Mouse (Mus musculus) heart, adult 2 months (tissue): ENCODE measurements around the gene Oxa1l. TPM values are rescaled to one million over a fixed set of nuclear protein-coding genes. Genes with fewer than 3 reads are reported as not detected.
A peak's percentile ranks its signal among the peaks of the same experiment; 100 is the strongest.

Experiments
- DNase-seq, 2 experiments: peaks; one replicate each; pipeline ENCODE4 v3.0.0; 2021
- H3K27ac ChIP-seq: fragments of 200-600 bp; 2 replicates; pipeline ENCODE4 v1.8.1; 2022
- H3K27me3 ChIP-seq: fragments of 200-500 bp; 2 replicates; pipeline ENCODE4 v1.6.1; 2012; ENCODE audit warnings: mild to moderate bottlenecking, low read length, inconsistent platforms, mixed read lengths; ENCODE audit not compliant: control insufficient read depth, insufficient read depth
- H3K36me3 ChIP-seq: fragments of 200-500 bp; 2 replicates; pipeline ENCODE4 v1.6.1; 2012; ENCODE audit warnings: low read length, inconsistent platforms; ENCODE audit not compliant: control insufficient read depth, insufficient read depth
- H3K4me1 ChIP-seq: fragments of 200-500 bp; 2 replicates; pipeline ENCODE4 v1.6.1; 2011; ENCODE audit warnings: low read length; ENCODE audit not compliant: control insufficient read depth, insufficient read depth
- H3K4me3 ChIP-seq: fragments of 200-600 bp; 2 replicates; pipeline ENCODE4 v1.8.1; 2022
- H3K79me2 ChIP-seq: fragments of 200-500 bp; replicated peaks from 2 replicates; pipeline ENCODE4 v1.6.1; 2012; ENCODE audit warnings: mild to moderate bottlenecking, inconsistent platforms, low read length, moderate library complexity, mixed read lengths; ENCODE audit not compliant: control insufficient read depth, insufficient read depth
- H3K9ac ChIP-seq: fragments of 200-500 bp; 2 replicates; pipeline ENCODE4 v1.6.1; 2012; ENCODE audit warnings: low read depth, mild to moderate bottlenecking, control low read depth, inconsistent platforms, low read length, mixed read lengths
- CTCF ChIP-seq: fragments of 200-600 bp; IDR thresholded peaks from 2 replicates; pipeline ENCODE4 v1.8.1; 2022; ENCODE audit warnings: antibody characterized with exemption, mild to moderate bottlenecking, moderate library complexity
- EP300 ChIP-seq: fragments of 200-500 bp; IDR thresholded peaks from 2 replicates; pipeline ENCODE4 v1.6.1; 2011; ENCODE audit warnings: low read depth, low read length, control low read depth; ENCODE audit not compliant: insufficient read depth
- POLR2A ChIP-seq: fragments of 200-500 bp; IDR thresholded peaks from 2 replicates; pipeline ENCODE4 v1.6.1; 2011; ENCODE audit warnings: mild to moderate bottlenecking, low read depth, low read length, control low read depth; ENCODE audit not compliant: insufficient read depth
- WGBS: fragments of 180-500 bp; shearing (Covaris S2); methylation state at CpG from one replicate; pipeline ENCODE4 v1.1.7; 2018; 5-methylcytosine and 5-hydroxymethylcytosine counted together
- intact Hi-C: fragments of 180-260 bp; cut with DNase I; formaldehyde crosslinking; loops from one replicate; pipeline ENCODE4 v1.15.1; 2025
- long read RNA-seq: library from polyadenylated mRNA; stranded (forward); transcript quantifications from one replicate; pipeline ENCODE4 v2.0.0, GENCODE M21; 2021
- polyA plus RNA-seq: library from polyadenylated mRNA; depleted of rRNA; stranded (reverse); fragments of >200 nt; gene quantifications from 2 replicates; pipeline ENCODE4 v1.2.3, GENCODE M21; 2012; rRNA removed
- total RNA-seq, 2 experiments: library from RNA; stranded (reverse); gene quantifications; 2 replicates each; pipeline ENCODE4 v1.2.3; 2021

The Oxa1l gene
- total RNA-seq (10 to 100 TPM; 78.5 to 88.0 TPM), polyA plus RNA-seq (190 and 205 TPM in 2 replicates)
- long read RNA-seq, transcript Oxa1l-201 (10 exons, 2,538 nt): major isoform, 53 of 75 reads
- long read RNA-seq, partial matches to known transcripts: 18 of 75 reads
- long read RNA-seq, other reads (novel, unspliced or antisense): 3 of 75 reads

GRCm38 (mm10) chr14:54360577-54361340, at the start of gene Oxa1l:
Gene Oxa1l (plus strand): TSS chr14:54360834.
- under 1% methylated on average over 48 of the region's 48 CpGs for WGBS

DNA sequence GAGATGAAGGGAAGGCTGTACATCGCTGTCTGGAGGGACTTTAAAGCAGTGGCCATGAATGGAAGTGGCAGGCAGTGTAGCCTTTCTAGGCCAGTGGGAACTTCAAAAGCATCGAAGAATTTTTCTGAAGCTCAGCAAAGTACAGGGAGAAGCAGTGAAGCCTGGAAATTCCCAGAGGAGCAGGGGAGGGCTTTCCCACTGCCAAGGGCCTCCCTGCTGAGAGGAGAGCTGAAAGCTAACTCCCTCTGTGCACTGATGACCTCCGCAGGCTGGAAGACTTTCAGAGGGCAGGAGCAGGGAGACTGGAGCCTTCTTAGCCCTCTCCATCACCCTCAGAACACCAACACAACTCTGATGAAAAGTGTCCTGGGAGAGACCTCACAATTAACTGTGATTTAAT, 48.9 kb upstream of the Oxa1l start:
- WGBS: 33% methylated on average over 3 of the region's 3 CpGs
- H3K9ac ChIP-seq: no peak overlapping the region
- no peak for TF ChIP-seq POLR2A
- TF ChIP-seq CTCF: no peak
- no peaks in the 10 kb centered on the region for H3K4me1 ChIP-seq
- DNase-seq: no peak
- H3K27me3 ChIP-seq: no peaks in the 10 kb centered on the region
- H3K36me3 ChIP-seq: no peaks in the 10 kb centered on the region
- H3K4me3 ChIP-seq: no peak overlapping the region
- intact Hi-C loops: no loop called here
- no peaks in the 10 kb centered on the region for H3K79me2 ChIP-seq
- H3K27ac ChIP-seq: no peak overlapping the region

More at GRCm38 (mm10) chr14:54360577-54361340, at the start of gene Oxa1l:
- DNase-seq: peak; percentile 93 to 98
- TF ChIP-seq CTCF (peak; percentile 44), POLR2A (peak; percentile 91), EP300 (peak; percentile 73)
- no peaks in the 10 kb centered on the region for H3K27me3 ChIP-seq
- peaks cover 6% of the 10 kb centered on the region; the same call in 1 of the 2 replicates for H3K36me3 ChIP-seq
- H3K79me2 ChIP-seq: no peaks in the 10 kb centered on the region; the same call in 1 of the 2 replicates
- intact Hi-C loops: loop anchor here (2.0 to 5.0 kb wide), 3 partner anchors 52 to 108 kb away; partner anchors contain the start of gene Mrpl52
- H3K9ac ChIP-seq: peak within 1 kb of the TSS; percentile 91
- H3K4me3 ChIP-seq: peak within 1 kb of the TSS; percentile 96
- peaks cover 3% of the 10 kb centered on the region for H3K4me1 ChIP-seq
- peak within 1 kb of the TSS; percentile 98 for H3K27ac ChIP-seq

GRCm38 (mm10) chr14:54321556-54322376, 38.9 kb upstream of the Oxa1l start:
- Histone ChIP-seq H3K9ac (no peak overlapping the region), H3K4me3 (no peak overlapping the region), H3K36me3 (no peaks in the 10 kb centered on the region), H3K27ac (no peak overlapping the region), H3K79me2 (no peaks in the 10 kb centered on the region), H3K27me3 (no peaks in the 10 kb centered on the region), H3K4me1 (no peaks in the 10 kb centered on the region)
- DNase-seq: no peak
- intact Hi-C loops: no loop called here
- TF ChIP-seq POLR2A: no peak
- TF ChIP-seq EP300: no peak
- no peak for TF ChIP-seq CTCF
- 58% methylated on average over 18 of the region's 18 CpGs for WGBS

DNA sequence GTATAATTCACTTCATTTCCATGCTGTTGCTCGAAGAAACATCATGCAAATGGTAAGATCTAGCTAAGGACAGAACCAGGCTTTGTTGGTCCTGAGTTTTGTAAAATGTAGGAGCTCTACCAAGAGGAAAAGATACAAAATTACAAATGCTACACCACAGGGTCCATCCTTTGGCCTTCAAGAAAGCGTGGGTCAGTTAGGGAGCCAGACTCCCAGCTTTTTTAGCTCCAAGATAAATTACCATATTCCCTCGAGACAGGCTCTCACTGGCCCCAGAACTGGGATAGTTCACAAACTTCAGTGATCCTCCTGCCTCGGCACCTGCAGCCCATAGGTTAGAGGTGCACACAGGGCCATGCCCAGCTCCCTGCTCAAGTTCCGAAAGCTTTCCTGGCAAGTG, 36.1 kb upstream of the Oxa1l start:
- Histone ChIP-seq H3K27me3 (no peaks in the 10 kb centered on the region), H3K4me1 (no peaks in the 10 kb centered on the region), H3K4me3 (no peak overlapping the region), H3K27ac (no peak overlapping the region), H3K36me3 (no peaks in the 10 kb centered on the region), H3K9ac (no peak overlapping the region), H3K79me2 (no peaks in the 10 kb centered on the region)
- DNase-seq: no peak
- no peak for TF ChIP-seq CTCF
- no peak for TF ChIP-seq EP300
- no peak for TF ChIP-seq POLR2A
- intact Hi-C loops: no loop called here
- 73% methylated on average over 5 of the region's 5 CpGs for WGBS

- Histone ChIP-seq H3K9ac (no peak overlapping the region), H3K4me3 (no peak overlapping the region), H3K4me1 (no peaks in the 10 kb centered on the region), H3K27me3 (no peaks in the 10 kb centered on the region), H3K36me3 (no peaks in the 10 kb centered on the region), H3K79me2 (no peaks in the 10 kb centered on the region), H3K27ac (no peak overlapping the region)
- no peak for TF ChIP-seq EP300
- TF ChIP-seq CTCF: peak; percentile 63
- DNase-seq: no peak
- intact Hi-C loops: loop anchor here (5.0 kb wide), 1 partner anchor 91 kb away; no protein-coding TSS in a partner anchor
- 78% methylated on average over 2 of the region's 2 CpGs for WGBS
These were observed 32.1 kb upstream of the Oxa1l start for GRCm38 (mm10) chr14:54328548-54328947.

DNA sequence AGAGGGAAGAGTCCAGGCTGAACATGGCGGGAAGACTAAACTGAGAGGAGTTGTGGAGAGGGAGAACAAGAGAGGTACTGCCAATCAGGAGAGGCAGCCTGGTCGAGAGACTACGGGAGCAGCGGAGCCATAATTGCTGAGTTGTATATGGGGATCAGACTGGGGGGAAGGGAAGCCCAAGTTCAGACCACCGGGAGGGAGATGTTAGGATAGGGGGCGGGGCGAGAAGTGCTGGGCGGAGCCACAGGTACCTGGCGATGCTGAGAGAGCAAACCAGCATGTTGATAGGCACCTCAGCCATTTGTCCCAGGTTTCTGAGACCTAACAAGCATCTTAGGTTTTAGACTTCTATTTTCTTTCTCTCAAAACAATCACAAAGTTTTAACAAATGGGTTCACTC, 31.4 kb upstream of the Oxa1l start:
- Histone ChIP-seq H3K36me3 (no peaks in the 10 kb centered on the region), H3K4me3 (no peak overlapping the region), H3K4me1 (peaks cover 2% of the 10 kb centered on the region; the same call in 1 of the 2 replicates), H3K9ac (no peak overlapping the region), H3K27me3 (no peaks in the 10 kb centered on the region), H3K27ac (no peak overlapping the region), H3K79me2 (no peaks in the 10 kb centered on the region)
- TF ChIP-seq CTCF (no peak), POLR2A (no peak), EP300 (no peak)
- 48% methylated on average over 9 of the region's 9 CpGs for WGBS
- no peak for DNase-seq
- intact Hi-C loops: loop anchor here (5.0 kb wide), 1 partner anchor 92 kb away; no protein-coding TSS in a partner anchor
